In genomic region chr4:101225984-101226383, GRCm38 (mm10) we compare ENCODE assay signal across 17 mouse cellular contexts.
"Had no signal": no experiment of that assay in that cellular context is flagged by ENCODE, and none has a peak within 500 bp of the region (broad histone marks: within the 10 kb centered on the region; RNA-seq: fewer than 3 reads in every experiment).

No protein-coding gene starts in this region.

- DNase-seq: lung, embryonic 14.5 days; lung, postnatal 14 days; lung, postnatal 36 days; right cerebral cortex, postnatal 25 days; right cerebral cortex, postnatal 4 days; spleen, adult 18-20 months; thymus, adult 2 months; thymus, postnatal 25 days; thymus, postnatal 4 days had no signal

- H3K36me3 ChIP-seq: midbrain, embryonic 13.5 days; midbrain, embryonic 15.5 days; neural tube, embryonic 12.5 days; stomach, embryonic 15.5 days had no signal

- H3K9me3 ChIP-seq: megakaryocyte, embryonic 14.5 days; midbrain, embryonic 13.5 days; midbrain, embryonic 15.5 days; neural tube, embryonic 12.5 days; stomach, embryonic 15.5 days had no signal

- ATAC-seq: midbrain, embryonic 13.5 days; midbrain, embryonic 15.5 days had no signal

- H3K4me1 ChIP-seq: midbrain, embryonic 13.5 days; midbrain, embryonic 15.5 days; neural tube, embryonic 12.5 days; stomach, embryonic 15.5 days had no signal

- H3K9ac ChIP-seq: liver, embryonic 14.5 days; lung, embryonic 14.5 days; midbrain, embryonic 13.5 days; midbrain, embryonic 15.5 days; neural tube, embryonic 12.5 days; stomach, embryonic 15.5 days had no signal

- H3K27ac ChIP-seq: liver, embryonic 14.5 days; macrophage; midbrain, embryonic 13.5 days; midbrain, embryonic 15.5 days; neural tube, embryonic 12.5 days; stomach, embryonic 15.5 days had no signal

- H3K4me2 ChIP-seq: lung, embryonic 14.5 days; midbrain, embryonic 11.5 days; midbrain, embryonic 13.5 days; midbrain, embryonic 15.5 days; neural tube, embryonic 12.5 days; stomach, embryonic 15.5 days had no signal

- H3K4me3 ChIP-seq: megakaryocyte, embryonic 14.5 days; midbrain, embryonic 13.5 days; midbrain, embryonic 15.5 days; neural tube, embryonic 12.5 days; stomach, embryonic 15.5 days had no signal

- H3K27me3 ChIP-seq: megakaryocyte, embryonic 14.5 days; midbrain, embryonic 13.5 days; midbrain, embryonic 15.5 days; neural tube, embryonic 12.5 days; stomach, embryonic 15.5 days had no signal
